Mouse (Mus musculus): Measurements from ENCODE around the gene Noc2l. TPM values are rescaled to one million over a fixed set of nuclear protein-coding genes. Genes with fewer than 3 reads are reported as not detected.

Noc2l gene
- 96.5 TPM for total RNA-seq (2023)

GRCm38 (mm10) chr4:156235808-156236533, at the start of gene Noc2l:
Gene Noc2l (plus strand): TSS chr4:156236010.

GRCm38 (mm10) chr4:156197131-156197828, 38.5 kb upstream of the Noc2l start, which contains the start of gene Agrn:
Gene Agrn (minus strand): TSS chr4:156197488.

GRCm38 (mm10) chr4:156200623-156201475, 35.0 kb upstream of the Noc2l start, which contains the start of gene Isg15:
Gene Isg15 (minus strand): TSS chr4:156200818.

GRCm38 (mm10) chr4:156203001-156203412, 32.8 kb upstream of the Noc2l start, which contains the start of gene AW011738:
Gene AW011738 (plus strand): TSS chr4:156203304.

GRCm38 (mm10) chr4:156215649-156216048, 20.2 kb upstream of the Noc2l start, which contains the start of gene Perm1:
Gene Perm1 (plus strand): TSS chr4:156215868.

GRCm38 (mm10) chr4:156234701-156235213, 1.1 kb upstream of the Noc2l start, which contains the start of gene Plekhn1:
Gene Plekhn1 (minus strand): TSS chr4:156234857.

GRCm38 (mm10) chr4:156255078-156255839, 19.4 kb downstream of the Noc2l start, which contains the start of gene Samd11:
Gene Samd11 (minus strand): TSS chr4:156255657.

Other genes with a start within 250 kb of the Noc2l start
- 4.5 TPM for gene B3galt6, start 243.4 kb upstream of the Noc2l start, total RNA-seq (2023)
- gene Sdf4, start 243.1 kb upstream of the Noc2l start, total RNA-seq (2023), result 221 TPM
- 33.2 TPM for gene Tnfrsf4, start 222.2 kb upstream of the Noc2l start, total RNA-seq (2023)
- gene Tnfrsf18, start 209.8 kb upstream of the Noc2l start, total RNA-seq (2023), result 59.7 TPM
- not detected for gene Ttll10, start 176.6 kb upstream of the Noc2l start, total RNA-seq (2023)
- 37.9 TPM for gene 9430015G10Rik, start 126.0 kb upstream of the Noc2l start, total RNA-seq (2023)
- 0.26 TPM for gene Rnf223, start 105.5 kb upstream of the Noc2l start, total RNA-seq (2023)
- 5.0 TPM for gene Agrn, start 38.5 kb upstream of the Noc2l start, total RNA-seq (2023)
- 10.8 TPM for gene Isg15, start 35.2 kb upstream of the Noc2l start, total RNA-seq (2023)
- gene AW011738, start 32.7 kb upstream of the Noc2l start, total RNA-seq (2023), result 8.2 TPM
- 0.62 TPM for gene Perm1, start 20.1 kb upstream of the Noc2l start, total RNA-seq (2023)
- 49.1 TPM for gene Plekhn1, start 1.2 kb upstream of the Noc2l start, total RNA-seq (2023)
- gene Samd11, start 19.6 kb downstream of the Noc2l start, total RNA-seq (2023), result 1.6 TPM
- gene Vmn2r-ps159, start 95.1 kb downstream of the Noc2l start, total RNA-seq (2023), result not detected